Mouse (Mus musculus) ES-E14 (cell line): ENCODE measurements around the gene Slc31a1. TPM values are rescaled to one million over a fixed set of nuclear protein-coding genes. Genes with fewer than 3 reads are reported as not detected.
A peak's percentile ranks its signal among the peaks of the same experiment; 100 is the strongest.

Experiments
- DNase-seq: peaks from one replicate; pipeline ENCODE4 v3.0.0-alpha.2; 2013; ENCODE audit warnings: low read depth, low spot score
- H3K27ac ChIP-seq: 2 replicates; pipeline ENCODE4 v1.5.1; 2012; ENCODE audit warnings: low read depth, mild to moderate bottlenecking, low read length, moderate library complexity, mixed read lengths; ENCODE audit not compliant: poor library complexity, insufficient read depth, severe bottlenecking
- H3K36me3 ChIP-seq: 2 replicates; pipeline ENCODE4 v1.6.1; 2012; ENCODE audit warnings: mild to moderate bottlenecking, low read length, moderate library complexity, mixed read lengths; ENCODE audit not compliant: control insufficient read depth, poor library complexity, insufficient read depth, severe bottlenecking
- H3K4me1 ChIP-seq, 2 experiments: fragments of 150-350 bp in 1 of 2; sonication (generic) in 1 of 2; 2 replicates each; pipeline ENCODE4 v1.6.1; 2012; ENCODE audit warnings: low read length in 2 of 2, mild to moderate bottlenecking in 1 of 2, mixed read lengths in 1 of 2; ENCODE audit not compliant: control insufficient read depth in 2 of 2, insufficient read depth in 2 of 2, poor library complexity in 1 of 2
- H3K4me3 ChIP-seq, 2 experiments: fragments of 150-350 bp in 1 of 2; sonication (generic) in 1 of 2; 2 replicates each; pipeline ENCODE4 v1.5.1; 2012; ENCODE audit warnings: low read length in 2 of 2, low read depth in 1 of 2, mild to moderate bottlenecking in 1 of 2, mixed read lengths in 1 of 2; ENCODE audit not compliant: insufficient read depth in 1 of 2, poor library complexity in 1 of 2, severe bottlenecking in 1 of 2
- H3K9ac ChIP-seq: 2 replicates; pipeline ENCODE4 v1.6.1; 2012; ENCODE audit warnings: low read depth, mild to moderate bottlenecking, low read length, mixed read lengths; ENCODE audit not compliant: poor library complexity, insufficient read depth, severe bottlenecking
- H3K9me3 ChIP-seq: fragments of 150-350 bp; sonication (generic); 2 replicates; pipeline ENCODE4 v1.6.1; 2012; ENCODE audit warnings: low read depth, mild to moderate bottlenecking, low read length; ENCODE audit not compliant: control insufficient read depth, insufficient read depth
- CHD2 ChIP-seq: IDR thresholded peaks from 2 replicates; pipeline ENCODE4 v1.6.1; 2014; ENCODE audit warnings: mild to moderate bottlenecking, low read depth, low read length, inconsistent platforms
- HCFC1 ChIP-seq: IDR thresholded peaks from 2 replicates; pipeline ENCODE4 v1.6.1; 2012; ENCODE audit warnings: low read length, inconsistent platforms, borderline replicate concordance; ENCODE audit not compliant: insufficient read depth
- MAFK ChIP-seq: IDR thresholded peaks from 2 replicates; pipeline ENCODE4 v1.6.1; 2014; ENCODE audit warnings: mild to moderate bottlenecking, low read depth, low read length, inconsistent platforms; ENCODE audit not compliant: insufficient read depth
- ZC3H11A ChIP-seq: IDR thresholded peaks from 2 replicates; pipeline ENCODE4 v1.6.1; 2012; ENCODE audit warnings: low read depth, mild to moderate bottlenecking, inconsistent platforms, low read length, borderline replicate concordance
- ZNF384 ChIP-seq: IDR thresholded peaks from 2 replicates; pipeline ENCODE4 v1.6.1; 2012; ENCODE audit warnings: low read depth, low read length, inconsistent platforms
- in situ Hi-C, 2 experiments: fragments of 600-800 bp; cut with MboI; formaldehyde crosslinking; loops; one replicate each; pipeline ENCODE4 v1.15.1; 2025; ENCODE audit warnings: low sequenced_read_pairs in 2 of 2, inconsistent platforms in 1 of 2; ENCODE audit not compliant: unreplicated experiment in 2 of 2
- total RNA-seq: library from RNA; depleted of rRNA; stranded (reverse); fragments of 300-350 nt; gene quantifications from 2 replicates; pipeline ENCODE4 v1.2.3, GENCODE M21; 2012; rRNA removed

Slc31a1 gene
- total RNA-seq = 27.9 and 30.7 TPM in 2 replicates

- TF ChIP-seq CHD2 (no peak), ZC3H11A (no peak), ZNF384 (no peak), MAFK (no peak), HCFC1 (no peak)
- peak within 1 kb of the TSS; percentile 91 to 97 for H3K4me3 ChIP-seq
- in situ Hi-C loops = no loop called here
- peak within 1 kb of the TSS; percentile 60; the same call in 1 of the 2 replicates for H3K27ac ChIP-seq
- no peaks in the 10 kb centered on the region for H3K36me3 ChIP-seq
- peak within 1 kb of the TSS; percentile 87 for H3K9ac ChIP-seq
- H3K4me1 ChIP-seq = peaks cover 0 to 2% of the 10 kb centered on the region in 2 experiments; a peak in 1 of 4 replicates
- H3K9me3 ChIP-seq = no peaks in the 10 kb centered on the region
- peak; percentile 98 for DNase-seq
Measured at GRCm38 (mm10) chr4:62360088-62360804, at the start of gene Slc31a1, which contains the start of gene Fkbp15. Gene Slc31a1, plus strand, starts transcription at chr4:62360727. Gene Fkbp15, minus strand, starts transcription at chr4:62360548.

DNA sequence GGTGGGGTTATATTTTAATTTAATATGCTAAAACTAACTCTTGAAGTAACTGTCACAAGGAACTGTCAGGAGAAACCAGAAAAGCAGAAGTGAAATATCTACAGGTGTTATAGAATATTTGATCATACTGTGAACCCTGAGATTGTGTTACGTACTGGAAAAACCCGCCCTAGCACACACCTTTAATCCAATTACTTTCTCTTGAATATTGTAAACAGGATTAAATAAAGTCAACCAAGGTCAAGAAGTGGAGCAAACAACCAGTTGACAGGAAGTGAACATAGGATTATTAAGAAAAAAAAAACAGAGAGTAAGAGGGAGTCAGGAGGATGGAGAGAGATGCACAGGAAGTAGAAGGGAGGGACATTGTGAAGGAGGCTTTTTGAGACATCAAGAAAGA lies 47.7 kb upstream of the Slc31a1 start:
- Histone ChIP-seq H3K9ac (no peak overlapping the region), H3K36me3 (peaks cover 1% of the 10 kb centered on the region), H3K4me3 (no peak overlapping the region), H3K27ac (no peak overlapping the region), H3K4me1 (peaks cover 15 to 23% of the 10 kb centered on the region in 2 experiments), H3K9me3 (no peaks in the 10 kb centered on the region)
- in situ Hi-C loops = no loop called here
- no peak for DNase-seq
- no peak for TF ChIP-seq ZC3H11A
- TF ChIP-seq HCFC1 = no peak
- no peak for TF ChIP-seq MAFK
- TF ChIP-seq ZNF384 = no peak
- no peak for TF ChIP-seq CHD2

GRCm38 (mm10) chr4:62313641-62314211 lies 46.8 kb upstream of the Slc31a1 start:
- H3K9ac ChIP-seq = no peak overlapping the region
- peak overlapping the region; percentile 1; the same call in 1 of the 2 replicates for H3K27ac ChIP-seq
- no peaks in the 10 kb centered on the region for H3K9me3 ChIP-seq
- H3K36me3 ChIP-seq = no peaks in the 10 kb centered on the region; the same call in none of the 2 replicates
- no peak overlapping the region for H3K4me3 ChIP-seq
- no peak for DNase-seq
- no peak for TF ChIP-seq CHD2
- no peak for TF ChIP-seq ZNF384
- no peak for TF ChIP-seq ZC3H11A
- no peak for TF ChIP-seq HCFC1
- no peak for TF ChIP-seq MAFK
- in situ Hi-C loops = no loop called here
- H3K4me1 ChIP-seq = peaks cover 16 to 23% of the 10 kb centered on the region in 2 experiments

DNA sequence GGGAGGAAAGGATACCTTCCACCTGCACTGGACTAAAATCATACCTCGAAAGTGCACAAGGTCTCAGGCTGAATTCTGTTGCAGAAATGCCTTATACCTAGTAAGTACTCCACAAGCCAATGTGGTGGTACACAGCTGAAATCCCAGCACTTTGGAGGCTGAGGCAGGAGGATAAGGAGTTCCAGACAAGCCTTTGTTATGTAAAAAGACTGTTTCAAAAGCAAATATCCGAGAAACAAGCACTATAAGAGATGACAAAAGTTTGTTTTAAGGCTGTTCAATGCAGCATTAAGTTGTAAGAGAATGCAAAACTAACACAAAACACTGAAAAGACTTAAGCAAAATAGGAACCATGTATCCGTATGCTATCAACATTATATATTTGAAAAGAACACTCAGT lies 46.0 kb upstream of the Slc31a1 start:
- in situ Hi-C loops = no loop called here
- H3K4me3 ChIP-seq = no peak overlapping the region
- TF ChIP-seq MAFK (no peak), HCFC1 (no peak), ZNF384 (no peak), CHD2 (no peak), ZC3H11A (no peak)

More for the DNA sequence above, 46.0 kb upstream of the Slc31a1 start:
- Histone ChIP-seq H3K36me3 (no peaks in the 10 kb centered on the region; the same call in none of the 2 replicates), H3K4me1 (peaks cover 16 to 23% of the 10 kb centered on the region in 2 experiments), H3K9me3 (no peaks in the 10 kb centered on the region), H3K9ac (no peak overlapping the region), H3K27ac (0 out of 2 replicates have a peak overlapping the region, but pooled peaks have one; percentile 1)
- peak; percentile 20 for DNase-seq
